Mouse (Mus musculus) forebrain, embryonic 10.5 days (tissue): ENCODE data around the gene Gpr132. TPM values are rescaled to one million over a fixed set of nuclear protein-coding genes. Genes with fewer than 3 reads are reported as not detected.

Experiments used
- DNase-seq: peaks from one replicate; pipeline ENCODE4 v3.0.0-alpha.2; 2017; ENCODE audit warnings: low spot score; ENCODE audit errors: extremely low spot score
- H3K27ac ChIP-seq: fragments of 300-500 bp; sonication (generic); 2 replicates; pipeline ENCODE4 v1.5.1; 2016; ENCODE audit warnings: mild to moderate bottlenecking
- H3K27me3 ChIP-seq: fragments of 300-500 bp; sonication (generic); 2 replicates; pipeline ENCODE4 v1.6.1; 2016; ENCODE audit warnings: mild to moderate bottlenecking; ENCODE audit not compliant: poor library complexity, severe bottlenecking
- H3K36me3 ChIP-seq: fragments of 300-500 bp; sonication (generic); replicated peaks from 2 replicates; pipeline ENCODE4 v1.6.1; 2016; ENCODE audit warnings: mild to moderate bottlenecking, moderate library complexity
- H3K4me1 ChIP-seq: fragments of 300-500 bp; sonication (generic); 2 replicates; pipeline ENCODE4 v1.6.1; 2016
- H3K4me3 ChIP-seq: fragments of 300-500 bp; sonication (generic); 2 replicates; pipeline ENCODE4 v1.5.1; 2016; ENCODE audit warnings: mild to moderate bottlenecking, moderate library complexity
- H3K9me3 ChIP-seq: fragments of 300-500 bp; sonication (generic); 2 replicates; pipeline ENCODE4 v1.6.1; 2016; ENCODE audit warnings: mild to moderate bottlenecking, moderate library complexity
- WGBS: fragments of 180-500 bp; shearing (Covaris S2); methylation state at CpG from one replicate; pipeline ENCODE4 v1.1.7; 2016; 5-methylcytosine and 5-hydroxymethylcytosine counted together
- polyA plus RNA-seq: library from polyadenylated mRNA; unstranded; fragments of >200 nt; fragmentation: Nextera tagmentation; extraction: Ambion mirVana; gene quantifications from 2 replicates; pipeline ENCODE4 v1.2.1, GENCODE M21; 2016

Gene Gpr132
- polyA plus RNA-seq, 1 experiment from 2014 or later, result 0.07 TPM

- H3K9me3 ChIP-seq, result no peaks in the 10 kb centered on the region
- H3K4me1 ChIP-seq, result peaks cover 25% of the 10 kb centered on the region
- no peak overlapping the region for H3K4me3 ChIP-seq
- no peak for DNase-seq
- H3K27ac ChIP-seq, result no peak overlapping the region
- H3K36me3 ChIP-seq, result no peaks in the 10 kb centered on the region
- H3K27me3 ChIP-seq, result 0 out of 2 replicates have a peak, but pooled peaks cover 4% of the 10 kb centered on the region
- 81% methylated on average over 12 of the region's 12 CpGs for WGBS
These were observed 30.3 kb upstream of the Gpr132 start for GRCm38 (mm10) chr12:112898351-112898750.

- Histone ChIP-seq H3K4me1 (peaks cover 25% of the 10 kb centered on the region), H3K4me3 (no peak overlapping the region; the same call in 1 of the 2 replicates), H3K27me3 (0 out of 2 replicates have a peak, but pooled peaks cover 4% of the 10 kb centered on the region), H3K27ac (0 out of 2 replicates have a peak overlapping the region, but pooled peaks have one; percentile 25), H3K36me3 (no peaks in the 10 kb centered on the region), H3K9me3 (no peaks in the 10 kb centered on the region)
- DNase-seq, result peak; percentile 34
- 52% methylated on average over 16 of the region's 16 CpGs for WGBS
These were observed 29.6 kb upstream of the Gpr132 start for GRCm38 (mm10) chr12:112897522-112898212.

GRCm38 (mm10) chr12:112894969-112895368 lies 26.9 kb upstream of the Gpr132 start:
- H3K9me3 ChIP-seq, result no peaks in the 10 kb centered on the region
- H3K36me3 ChIP-seq, result no peaks in the 10 kb centered on the region
- WGBS, result 79% methylated on average over 4 of the region's 4 CpGs
- no peak overlapping the region for H3K4me3 ChIP-seq
- H3K27ac ChIP-seq, result no peak overlapping the region
- H3K27me3 ChIP-seq, result 0 out of 2 replicates have a peak, but pooled peaks cover 4% of the 10 kb centered on the region
- no peak for DNase-seq
- H3K4me1 ChIP-seq, result peaks cover 25% of the 10 kb centered on the region

GRCm38 (mm10) chr12:112894303-112894884 lies 26.4 kb upstream of the Gpr132 start:
- H3K4me1 ChIP-seq, result peaks cover 25% of the 10 kb centered on the region
- no peak for DNase-seq
- no peaks in the 10 kb centered on the region for H3K9me3 ChIP-seq
- 0 out of 2 replicates have a peak, but pooled peaks cover 4% of the 10 kb centered on the region for H3K27me3 ChIP-seq
- no peak overlapping the region for H3K4me3 ChIP-seq
- 84% methylated on average over 11 of the region's 11 CpGs for WGBS
- no peak overlapping the region for H3K27ac ChIP-seq
- H3K36me3 ChIP-seq, result no peaks in the 10 kb centered on the region

GRCm38 (mm10) chr12:112885465-112885864 lies 17.4 kb upstream of the Gpr132 start:
- H3K4me1 ChIP-seq, result peaks cover 4% of the 10 kb centered on the region; the same call in 1 of the 2 replicates
- H3K36me3 ChIP-seq, result no peaks in the 10 kb centered on the region
- H3K27ac ChIP-seq, result no peak overlapping the region
- peaks cover 7% of the 10 kb centered on the region; the same call in 1 of the 2 replicates for H3K9me3 ChIP-seq
- WGBS, result 58% methylated on average over 7 of the region's 7 CpGs
- no peak overlapping the region for H3K4me3 ChIP-seq
- H3K27me3 ChIP-seq, result peaks cover 9% of the 10 kb centered on the region; the same call in 1 of the 2 replicates
- no peak for DNase-seq

- Histone ChIP-seq H3K27me3 (peaks cover 50% of the 10 kb centered on the region), H3K27ac (no peak overlapping the region), H3K4me3 (no peak overlapping the region), H3K9me3 (no peaks in the 10 kb centered on the region), H3K4me1 (peaks cover 22% of the 10 kb centered on the region), H3K36me3 (no peaks in the 10 kb centered on the region)
- 69% methylated on average over 6 of the region's 6 CpGs for WGBS
- no peak for DNase-seq
These were observed 13.3 kb upstream of the Gpr132 start for GRCm38 (mm10) chr12:112881301-112881815.

GRCm38 (mm10) chr12:112880661-112881060 lies 12.6 kb upstream of the Gpr132 start:
- H3K4me3 ChIP-seq, result no peak overlapping the region
- no peak overlapping the region for H3K27ac ChIP-seq
- no peaks in the 10 kb centered on the region for H3K9me3 ChIP-seq
- 73% methylated on average over 4 of the region's 4 CpGs for WGBS
- peaks cover 26% of the 10 kb centered on the region for H3K4me1 ChIP-seq
- DNase-seq, result no peak
- H3K27me3 ChIP-seq, result peaks cover 57% of the 10 kb centered on the region
- H3K36me3 ChIP-seq, result no peaks in the 10 kb centered on the region

- Histone ChIP-seq H3K36me3 (no peaks in the 10 kb centered on the region), H3K27ac (no peak overlapping the region), H3K4me1 (peaks cover 30% of the 10 kb centered on the region), H3K4me3 (no peak overlapping the region), H3K9me3 (no peaks in the 10 kb centered on the region), H3K27me3 (peaks cover 66% of the 10 kb centered on the region)
- 80% methylated on average over 5 of the region's 5 CpGs for WGBS
- no peak for DNase-seq
These were observed 11.7 kb upstream of the Gpr132 start for GRCm38 (mm10) chr12:112879731-112880130.

- WGBS, result 1% methylated on average over 36 of the region's 37 CpGs
- H3K4me1 ChIP-seq, result peaks cover 42% of the 10 kb centered on the region
- peak; percentile 31 for DNase-seq
- H3K27me3 ChIP-seq, result peaks cover 87% of the 10 kb centered on the region
- peak overlapping the region; percentile 50 for H3K4me3 ChIP-seq
- peak overlapping the region; percentile 62 for H3K27ac ChIP-seq
- H3K9me3 ChIP-seq, result no peaks in the 10 kb centered on the region
- no peaks in the 10 kb centered on the region for H3K36me3 ChIP-seq
These were observed 9.6 kb upstream of the Gpr132 start for GRCm38 (mm10) chr12:112877607-112878020.

- Histone ChIP-seq H3K27ac (peak overlapping the region; percentile 62), H3K27me3 (peaks cover 92% of the 10 kb centered on the region), H3K9me3 (no peaks in the 10 kb centered on the region), H3K4me1 (peaks cover 42% of the 10 kb centered on the region), H3K36me3 (no peaks in the 10 kb centered on the region), H3K4me3 (peak overlapping the region; percentile 50)
- WGBS, result 6% methylated on average over 17 of the region's 17 CpGs
- DNase-seq, result no peak
These were observed 9.1 kb upstream of the Gpr132 start for GRCm38 (mm10) chr12:112877073-112877576.

- WGBS, result 5% methylated on average over 28 of the region's 28 CpGs
- Histone ChIP-seq H3K9me3 (no peaks in the 10 kb centered on the region), H3K36me3 (no peaks in the 10 kb centered on the region), H3K27ac (peak overlapping the region; percentile 48; the same call in 1 of the 2 replicates), H3K4me1 (peaks cover 42% of the 10 kb centered on the region), H3K27me3 (peaks cover 98% of the 10 kb centered on the region), H3K4me3 (peak overlapping the region; percentile 50)
- peak; percentile 56 for DNase-seq
These were observed 8.5 kb upstream of the Gpr132 start for GRCm38 (mm10) chr12:112876332-112877072.

- Histone ChIP-seq H3K4me1 (peaks cover 46% of the 10 kb centered on the region), H3K4me3 (no peak overlapping the region), H3K27me3 (peaks cover 100% of the 10 kb centered on the region), H3K27ac (no peak overlapping the region), H3K9me3 (no peaks in the 10 kb centered on the region), H3K36me3 (no peaks in the 10 kb centered on the region)
- 23% methylated on average over 16 of the region's 16 CpGs for WGBS
- peak; percentile 82 for DNase-seq
These were observed 7.4 kb upstream of the Gpr132 start for GRCm38 (mm10) chr12:112875225-112876013.
